Mouse (Mus musculus) G1E (cell line): ENCODE results near the gene Wfs1. TPM values are rescaled to one million over a fixed set of nuclear protein-coding genes. Genes with fewer than 3 reads are reported as not detected.

Source experiments
- ATAC-seq: 2 replicates; pipeline ENCODE4 v1.8.0; 2016; ENCODE audit warnings: mild to moderate bottlenecking; ENCODE audit not compliant: insufficient number of reproducible peaks, poor library complexity, low FRiP score, severe bottlenecking; ENCODE audit errors: extremely low read depth
- DNase-seq: peaks from one replicate; pipeline ENCODE4 v3.0.0; 2012; ENCODE audit warnings: low spot score
- H3K27me3 ChIP-seq: 2 replicates; pipeline ENCODE4 v1.6.1; 2012; ENCODE audit warnings: mild to moderate bottlenecking, low read length, inconsistent platforms; ENCODE audit not compliant: insufficient read depth
- H3K36me3 ChIP-seq: replicated peaks from 2 replicates; pipeline ENCODE3; 2012; ENCODE audit warnings: mild to moderate bottlenecking, inconsistent platforms
- H3K4me1 ChIP-seq: 2 replicates; pipeline ENCODE4 v1.6.1; 2012; ENCODE audit warnings: low read depth, low read length, inconsistent platforms, mixed read lengths; ENCODE audit not compliant: insufficient read depth
- H3K4me3 ChIP-seq: 2 replicates; pipeline ENCODE4 v1.5.1; 2012; ENCODE audit warnings: low read depth, mild to moderate bottlenecking, inconsistent platforms, low read length, moderate library complexity, mixed read lengths
- H3K9me3 ChIP-seq: replicated peaks from 2 replicates; pipeline ENCODE4 v1.6.1; 2012; ENCODE audit warnings: inconsistent platforms
- CTCF ChIP-seq: IDR thresholded peaks from 2 replicates; pipeline ENCODE4 v1.5.1; 2012; ENCODE audit warnings: low read depth, low read length, inconsistent platforms, mixed read lengths
- GATA1 ChIP-seq: IDR thresholded peaks from 2 replicates; pipeline ENCODE4 v1.6.1; 2012; ENCODE audit warnings: borderline replicate concordance, low read length, inconsistent platforms, mixed read lengths
- GATA2 ChIP-seq: IDR thresholded peaks from 2 replicates; pipeline ENCODE4 v1.6.1; 2012; ENCODE audit warnings: low read depth, low read length, inconsistent platforms, borderline replicate concordance
- POLR2AphosphoS5 ChIP-seq: IDR thresholded peaks from 2 replicates; pipeline ENCODE4 v1.6.1; 2012; ENCODE audit warnings: low read depth, low read length, inconsistent platforms; ENCODE audit not compliant: insufficient replicate concordance
- TAL1 ChIP-seq: conservative IDR thresholded peaks from 2 replicates; pipeline ENCODE4 v1.6.1; 2012; ENCODE audit warnings: low read depth, low read length, inconsistent platforms, mixed read lengths
- polyA plus RNA-seq: library from polyadenylated mRNA; stranded (reverse); fragments of >175 nt; gene quantifications from 2 replicates; pipeline ENCODE4 v1.2.3, GENCODE M21; 2012
- total RNA-seq, 2 experiments: library from RNA; stranded (forward) in 1 of 2; stranded (reverse) in 1 of 2; fragments of 200-1000 nt in 1 of 2; fragments of >200 nt in 1 of 2; fragmentation: Nextera tagmentation in 1 of 2; gene quantifications; 2 replicates each; pipeline ENCODE4 v1.2.3; 2014 to 2017

The Wfs1 gene
- total and polyA plus RNA-seq, 3 experiments = 0.02 to 0.05 TPM; not detected in 1

DNA sequence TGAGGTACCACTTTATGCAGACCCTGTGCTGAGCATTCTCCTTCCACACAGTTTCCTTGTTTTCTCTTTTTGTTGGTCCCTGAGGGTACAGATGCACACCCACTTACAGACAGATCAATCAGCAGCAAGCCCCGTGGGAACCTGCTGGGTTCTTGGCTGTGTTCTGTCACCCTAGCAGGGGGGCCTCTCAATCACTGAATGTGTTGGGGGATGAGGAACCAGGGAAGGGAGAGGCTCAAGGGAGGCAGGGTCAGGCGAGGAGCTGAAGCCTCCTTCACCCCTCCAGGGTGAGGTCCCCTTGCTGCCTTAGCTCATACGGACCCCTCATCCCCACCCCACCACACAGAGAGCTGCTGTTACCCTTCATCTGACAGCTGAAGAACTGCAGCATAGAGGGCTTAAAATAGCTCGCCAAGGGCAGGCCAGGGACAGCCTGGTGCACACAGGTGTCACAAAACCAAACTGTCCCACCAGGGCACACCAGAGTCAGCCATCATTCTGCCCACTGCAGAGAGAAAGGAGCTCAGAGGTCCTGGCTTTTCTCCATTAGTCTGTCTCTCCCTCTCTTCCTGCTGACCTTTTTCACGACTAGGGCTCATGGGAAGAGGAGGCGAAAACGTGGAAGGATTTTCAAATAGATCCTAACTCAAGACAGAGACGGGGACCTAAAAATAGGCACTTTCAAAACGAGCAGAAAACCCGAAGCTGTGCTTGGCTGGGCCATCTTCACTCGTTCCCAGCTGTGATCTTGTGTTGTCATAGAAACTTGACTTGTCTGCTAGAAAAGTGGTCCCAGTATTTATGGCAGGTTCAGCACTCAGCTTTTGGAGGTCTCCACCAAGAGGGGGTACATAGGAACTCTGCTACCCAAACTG lies 64.9 kb downstream of the Wfs1 start:
- no peak for ATAC-seq
- H3K27me3 ChIP-seq = no peaks in the 10 kb centered on the region
- no peak overlapping the region for H3K4me3 ChIP-seq
- H3K36me3 ChIP-seq = no peaks in the 10 kb centered on the region
- H3K4me1 ChIP-seq = no peaks in the 10 kb centered on the region
- TF ChIP-seq CTCF (no peak), TAL1 (no peak), GATA2 (no peak), POLR2AphosphoS5 (no peak), GATA1 (no peak)
- H3K9me3 ChIP-seq = no peaks in the 10 kb centered on the region; the same call in 1 of the 2 replicates
- no peak for DNase-seq

DNA sequence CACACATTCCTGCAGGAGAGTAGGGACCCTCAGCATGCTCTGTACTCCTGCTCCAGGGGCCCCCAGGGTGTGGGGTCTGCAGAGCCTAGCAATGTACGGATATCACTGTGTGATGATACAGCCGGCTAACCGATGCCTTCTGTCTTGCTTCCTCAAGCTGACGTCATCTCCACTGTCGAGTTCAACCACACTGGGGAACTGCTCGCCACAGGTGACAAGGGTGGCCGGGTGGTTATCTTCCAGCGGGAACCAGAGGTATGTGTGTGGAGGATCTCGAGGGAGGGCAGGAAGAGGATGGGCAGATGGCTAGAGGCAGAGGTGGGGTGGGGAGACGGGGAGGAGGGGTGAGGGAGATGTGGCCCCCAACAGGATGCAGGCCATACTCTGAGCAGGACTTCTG lies 66.2 kb downstream of the Wfs1 start:
- no peak for DNase-seq
- ATAC-seq = no peak
- Histone ChIP-seq H3K4me1 (no peaks in the 10 kb centered on the region), H3K9me3 (no peaks in the 10 kb centered on the region; the same call in 1 of the 2 replicates), H3K36me3 (no peaks in the 10 kb centered on the region), H3K4me3 (no peak overlapping the region; the same call in 1 of the 2 replicates), H3K27me3 (no peaks in the 10 kb centered on the region)
- TF ChIP-seq GATA2 = no peak
- no peak for TF ChIP-seq POLR2AphosphoS5
- no peak for TF ChIP-seq GATA1
- no peak for TF ChIP-seq CTCF
- TF ChIP-seq TAL1 = no peak

DNA sequence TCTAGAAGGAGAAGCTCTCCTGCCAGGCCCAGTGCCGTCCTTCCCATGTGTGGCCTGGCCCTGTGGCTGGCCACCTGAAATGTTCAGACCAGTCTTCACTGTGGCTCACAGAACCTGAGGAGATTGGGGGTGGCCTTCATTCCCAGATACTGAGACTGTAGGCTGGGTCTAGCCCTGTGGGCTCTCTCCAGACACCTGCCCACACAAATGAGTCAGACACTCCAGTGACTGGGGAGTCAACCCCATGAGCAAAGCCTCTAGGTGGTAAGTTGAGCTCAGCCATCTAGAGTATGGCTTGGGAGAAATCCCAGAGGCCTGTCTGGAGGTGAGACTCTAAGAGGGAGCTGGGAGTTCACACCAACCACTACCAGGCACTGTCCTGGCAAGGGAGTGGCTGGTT lies 67.1 kb downstream of the Wfs1 start:
- Histone ChIP-seq H3K27me3 (no peaks in the 10 kb centered on the region), H3K4me3 (no peak overlapping the region), H3K36me3 (no peaks in the 10 kb centered on the region), H3K4me1 (no peaks in the 10 kb centered on the region), H3K9me3 (no peaks in the 10 kb centered on the region; the same call in 1 of the 2 replicates)
- TF ChIP-seq POLR2AphosphoS5 (no peak), CTCF (no peak), GATA1 (no peak), GATA2 (no peak), TAL1 (no peak)
- no peak for ATAC-seq
- DNase-seq = no peak

DNA sequence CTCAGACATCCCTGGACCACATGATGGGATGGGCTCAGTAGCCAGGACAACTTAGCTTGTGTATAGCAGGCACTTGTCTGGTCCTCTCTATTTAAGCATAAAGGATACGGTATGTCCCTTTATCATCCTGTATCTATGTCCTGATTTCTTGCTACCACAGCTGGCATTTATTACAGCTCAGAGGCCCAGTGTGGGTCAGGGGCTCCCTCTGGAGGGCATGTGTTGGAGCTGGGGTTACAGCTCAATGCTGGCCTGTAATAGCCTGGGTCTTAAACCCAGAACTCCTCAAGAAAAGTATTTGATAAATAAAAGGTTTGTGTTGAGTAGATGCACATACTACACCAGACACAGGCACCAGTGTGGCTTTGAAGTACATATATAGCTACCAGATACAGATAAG lies 68.9 kb downstream of the Wfs1 start:
- Histone ChIP-seq H3K4me1 (no peaks in the 10 kb centered on the region), H3K9me3 (no peaks in the 10 kb centered on the region), H3K4me3 (no peak overlapping the region), H3K36me3 (no peaks in the 10 kb centered on the region), H3K27me3 (no peaks in the 10 kb centered on the region)
- TF ChIP-seq POLR2AphosphoS5 = no peak
- no peak for TF ChIP-seq GATA1
- TF ChIP-seq TAL1 = no peak
- TF ChIP-seq GATA2 = no peak
- no peak for TF ChIP-seq CTCF
- DNase-seq = no peak
- no peak for ATAC-seq

DNA sequence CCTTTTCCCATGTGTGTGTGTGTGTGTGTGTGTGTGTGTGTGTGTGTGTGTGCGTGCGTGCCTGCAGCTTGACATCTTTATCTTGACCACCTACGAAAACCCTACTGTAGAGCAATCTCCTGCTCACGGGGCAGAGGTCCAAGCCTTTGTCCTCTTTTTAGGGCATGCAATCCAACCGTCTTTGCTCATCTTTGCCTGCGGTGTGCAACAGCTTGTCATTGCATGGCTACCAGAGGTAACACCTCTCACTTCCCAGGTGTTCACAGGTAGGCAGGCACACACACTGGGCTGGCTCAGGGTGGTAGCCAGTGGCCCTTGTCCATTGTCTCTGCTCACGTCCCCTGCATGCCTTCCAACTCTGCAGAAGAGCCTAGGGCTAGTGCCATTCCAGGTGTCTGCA lies 71.0 kb downstream of the Wfs1 start:
- Histone ChIP-seq H3K9me3 (no peaks in the 10 kb centered on the region), H3K27me3 (no peaks in the 10 kb centered on the region), H3K4me3 (no peak overlapping the region), H3K36me3 (no peaks in the 10 kb centered on the region), H3K4me1 (no peaks in the 10 kb centered on the region)
- no peak for TF ChIP-seq TAL1
- no peak for TF ChIP-seq POLR2AphosphoS5
- TF ChIP-seq GATA2 = no peak
- no peak for ATAC-seq
- no peak for DNase-seq

DNA sequence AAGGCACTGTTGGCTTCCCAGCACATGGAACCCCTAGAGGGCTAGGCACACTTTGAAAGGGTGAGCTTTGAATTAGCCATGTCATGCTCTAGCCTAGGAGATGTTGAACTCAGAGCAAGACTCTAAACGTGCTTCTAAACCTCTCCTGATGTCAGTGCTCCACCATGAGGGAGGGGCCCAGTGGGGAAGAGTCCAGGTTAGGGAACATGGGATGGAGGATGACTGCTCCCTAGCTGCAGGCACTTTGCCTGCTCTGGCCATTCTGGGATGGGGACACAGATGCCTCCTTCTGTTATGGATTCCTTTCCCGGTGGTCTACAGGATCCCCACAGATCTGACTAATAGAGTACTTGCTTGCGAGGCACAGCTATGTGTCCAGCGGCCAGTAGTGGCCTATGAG lies 71.8 kb downstream of the Wfs1 start:
- DNase-seq (no peak), ATAC-seq (no peak)
- Histone ChIP-seq H3K36me3 (no peaks in the 10 kb centered on the region), H3K9me3 (no peaks in the 10 kb centered on the region), H3K4me1 (no peaks in the 10 kb centered on the region), H3K27me3 (no peaks in the 10 kb centered on the region), H3K4me3 (no peak overlapping the region)
- TF ChIP-seq CTCF (no peak), GATA2 (no peak), GATA1 (no peak), TAL1 (no peak)

DNA sequence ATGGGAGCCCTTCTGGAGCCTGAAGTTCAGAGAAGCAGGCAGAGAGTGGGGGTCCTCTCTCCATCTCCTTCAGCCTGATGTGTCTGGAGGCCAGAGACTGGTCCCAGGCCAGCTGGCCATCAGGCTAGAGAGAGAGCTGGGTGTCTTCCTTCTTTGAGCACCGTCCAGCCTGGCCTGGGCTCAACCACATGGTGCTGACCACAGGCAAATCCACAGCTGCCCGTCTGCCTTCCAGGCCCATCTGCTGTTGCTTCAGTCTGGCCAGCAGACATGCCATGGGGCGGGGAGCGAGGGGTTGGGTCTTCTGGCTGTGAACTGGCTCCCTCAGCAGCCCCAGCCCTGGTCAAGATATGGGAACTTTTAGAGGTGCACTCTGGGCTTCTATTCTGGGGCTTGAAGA lies 72.4 kb downstream of the Wfs1 start:
- no peaks in the 10 kb centered on the region for H3K36me3 ChIP-seq
- H3K4me3 ChIP-seq = no peak overlapping the region
- no peaks in the 10 kb centered on the region for H3K27me3 ChIP-seq
- no peak for ATAC-seq
- no peaks in the 10 kb centered on the region for H3K9me3 ChIP-seq
- TF ChIP-seq POLR2AphosphoS5 (no peak), GATA2 (no peak), CTCF (no peak), TAL1 (no peak), GATA1 (no peak)
- no peak for DNase-seq
- H3K4me1 ChIP-seq = no peaks in the 10 kb centered on the region

Other genes starting within 250 kb of the Wfs1 start
- gene Bloc1s4, start 240.6 kb downstream of the Wfs1 start, total RNA-seq (2014; fragmentation: Nextera tagmentation) = 5.1 and 9.3 TPM in 2 replicates
- 17.6 and 19.7 TPM in 2 replicates for gene Bloc1s4, start 240.6 kb downstream of the Wfs1 start, total RNA-seq (2017)
- 15.9 and 22.4 TPM in 2 replicates for gene Bloc1s4, start 240.6 kb downstream of the Wfs1 start, polyA plus RNA-seq
- gene Mrfap1, start 192.4 kb downstream of the Wfs1 start, total RNA-seq (2014; fragmentation: Nextera tagmentation) = 101 and 106 TPM in 2 replicates
- gene Mrfap1, start 192.4 kb downstream of the Wfs1 start, total RNA-seq (2017) = 278 and 310 TPM in 2 replicates
- gene Mrfap1, start 192.4 kb downstream of the Wfs1 start, polyA plus RNA-seq = 98.5 and 126 TPM in 2 replicates
- gene Man2b2, start 158.6 kb downstream of the Wfs1 start, total RNA-seq (2014; fragmentation: Nextera tagmentation) = 43.8 and 45.0 TPM in 2 replicates
- gene Man2b2, start 158.6 kb downstream of the Wfs1 start, total RNA-seq (2017) = 17.3 and 18.6 TPM in 2 replicates
- 39.3 and 43.3 TPM in 2 replicates for gene Man2b2, start 158.6 kb downstream of the Wfs1 start, polyA plus RNA-seq
- gene Ppp2r2c, start 120.7 kb downstream of the Wfs1 start, total RNA-seq (2014; fragmentation: Nextera tagmentation) = not detected in 2 replicates
- 0.05 and 0.12 TPM in 2 replicates for gene Ppp2r2c, start 120.7 kb downstream of the Wfs1 start, total RNA-seq (2017)
- not detected in 2 replicates for gene Ppp2r2c, start 120.7 kb downstream of the Wfs1 start, polyA plus RNA-seq
- gene Gm1043, start 96.2 kb upstream of the Wfs1 start, total RNA-seq (2014; fragmentation: Nextera tagmentation) = not detected in 2 replicates
- 0.17 and 0.38 TPM in 2 replicates for gene Gm1043, start 96.2 kb upstream of the Wfs1 start, total RNA-seq (2017)
- gene Gm1043, start 96.2 kb upstream of the Wfs1 start, polyA plus RNA-seq = not detected in 2 replicates